Mouse (Mus musculus) layer of hippocampus, adult 6 months (tissue): ENCODE results near the gene Unk. TPM values are rescaled to one million over a fixed set of nuclear protein-coding genes. Genes with fewer than 3 reads are reported as not detected.

Experiments used
- long read RNA-seq, 2 experiments: library from polyadenylated mRNA; unstranded; transcript quantifications; one replicate each; pipeline ENCODE4 v2.0.0; 2019 to 2020
- polyA plus RNA-seq: library from polyadenylated mRNA; unstranded; fragments of <200 nt; fragmentation: Nextera tagmentation; gene quantifications from 2 replicates; pipeline ENCODE4 v1.2.3, GENCODE M21; 2021

Unk gene
- 6.5 and 9.1 TPM in 2 replicates for polyA plus RNA-seq
- long read RNA-seq, experiment 1, partial matches to known transcripts: 1 of 6 reads
- long read RNA-seq, experiment 1, other reads (novel, unspliced or antisense): 0 of 6 reads
- long read RNA-seq, experiment 2, transcript Unk-202 (16 exons, 3,696 nt): major isoform, 18 of 52 reads
- long read RNA-seq, experiment 2, transcript Unk-201 (16 exons, 3,735 nt): minor isoform, 13 of 52 reads
- long read RNA-seq, experiment 2, partial matches to known transcripts: 17 of 52 reads
- long read RNA-seq, experiment 2, other reads (novel, unspliced or antisense): 4 of 52 reads

DNA sequence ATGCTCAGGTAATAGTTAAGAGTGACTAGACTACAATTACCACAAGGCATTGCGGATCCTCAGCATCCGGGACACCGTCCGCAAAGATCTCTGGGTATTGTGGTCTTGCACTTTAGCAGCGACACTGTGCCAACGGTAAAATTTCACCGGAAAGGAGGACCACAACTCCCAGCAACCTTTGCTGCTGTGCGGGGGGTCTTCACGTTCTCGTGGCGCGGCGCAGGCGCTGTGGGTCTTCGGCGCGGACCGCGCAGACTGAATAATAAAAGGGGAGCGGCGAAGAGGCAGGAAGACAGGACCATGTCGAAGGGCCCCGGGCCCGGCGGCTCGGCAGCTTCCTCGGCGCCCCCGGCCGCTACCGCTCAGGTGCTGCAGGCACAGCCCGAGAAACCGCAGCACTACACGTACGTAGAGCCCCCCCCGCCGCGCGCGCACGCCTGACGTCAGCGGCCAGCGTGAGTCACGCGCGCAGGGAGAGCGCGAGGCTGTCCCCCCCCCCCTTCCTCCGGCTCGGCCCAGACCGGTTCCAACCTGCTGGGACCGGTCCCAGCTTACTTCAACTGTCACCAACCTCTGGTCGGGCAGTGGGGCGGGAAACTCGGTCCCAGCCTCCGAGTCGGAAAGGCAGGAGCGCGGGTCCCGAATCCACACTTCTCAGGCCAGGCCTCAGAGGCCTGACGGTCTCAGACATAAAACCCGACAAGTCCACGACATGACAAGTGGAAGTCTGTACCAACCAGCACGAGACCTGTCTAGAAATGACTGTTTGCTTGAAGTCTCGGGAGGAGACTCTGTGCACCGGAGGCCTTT, at the start of gene Unk:
TSS of gene Unk (plus strand) at position 235 of the 810 bp plus-strand sequence.

DNA sequence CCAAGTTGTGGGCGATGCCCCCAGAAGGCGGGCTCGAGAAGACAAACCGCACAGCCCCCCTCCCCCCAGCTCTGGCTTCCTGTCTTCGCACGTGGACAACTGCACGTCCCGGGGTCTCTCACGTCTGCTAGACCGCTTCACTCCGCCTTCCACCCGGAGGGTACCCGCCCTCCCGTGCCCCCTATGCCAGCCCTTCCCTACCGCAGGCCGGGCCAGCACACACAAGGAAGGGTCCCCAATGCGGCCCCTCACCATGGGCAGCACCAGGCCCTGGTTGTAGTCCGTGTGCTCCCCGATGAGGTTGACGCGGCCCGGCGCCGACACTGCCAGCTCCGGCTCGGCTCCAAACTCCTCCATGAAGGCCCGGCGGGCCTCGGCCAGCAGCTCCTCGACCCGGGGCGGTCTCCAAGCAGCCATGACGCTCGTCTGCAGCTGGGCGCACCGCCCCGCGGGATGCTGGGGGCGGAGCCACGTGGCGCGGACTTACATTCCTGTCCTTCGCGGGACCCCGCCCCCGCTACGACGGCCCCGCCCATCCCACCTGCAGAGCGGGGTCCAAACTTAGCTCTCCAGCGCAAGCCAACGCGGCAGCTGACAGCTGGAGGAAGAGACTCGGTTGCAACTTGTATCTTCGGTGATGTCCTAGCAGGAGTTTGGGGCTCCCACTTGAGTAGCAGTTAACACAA, 17.7 kb upstream of the Unk start, which contains the start of gene Galk1:
TSS of gene Galk1 (minus strand) at position 458 of the 686 bp plus-strand sequence.

DNA sequence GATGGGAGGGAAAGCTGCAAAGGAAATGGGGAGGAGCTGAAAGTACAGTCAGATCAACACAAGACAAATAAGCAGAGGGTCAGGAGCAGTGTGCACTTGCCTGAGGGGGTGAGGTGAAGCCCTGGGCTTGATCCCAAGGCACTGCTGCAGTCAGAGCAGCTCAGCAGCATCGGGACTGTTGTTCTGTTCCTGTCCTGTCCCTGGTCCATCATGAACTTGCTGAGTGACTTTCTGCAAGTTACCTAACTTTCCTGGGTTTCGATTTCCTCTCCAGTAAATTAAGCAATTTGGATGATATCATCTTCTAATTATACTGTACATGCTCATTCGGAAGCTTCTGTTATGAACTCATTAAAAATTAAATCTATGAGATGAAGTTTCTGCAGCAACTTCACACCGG, 2.4 kb upstream of the Unk start, which contains the start of gene H3f3b:
TSS of gene H3f3b (minus strand) at position 207 of the 400 bp plus-strand sequence.

DNA sequence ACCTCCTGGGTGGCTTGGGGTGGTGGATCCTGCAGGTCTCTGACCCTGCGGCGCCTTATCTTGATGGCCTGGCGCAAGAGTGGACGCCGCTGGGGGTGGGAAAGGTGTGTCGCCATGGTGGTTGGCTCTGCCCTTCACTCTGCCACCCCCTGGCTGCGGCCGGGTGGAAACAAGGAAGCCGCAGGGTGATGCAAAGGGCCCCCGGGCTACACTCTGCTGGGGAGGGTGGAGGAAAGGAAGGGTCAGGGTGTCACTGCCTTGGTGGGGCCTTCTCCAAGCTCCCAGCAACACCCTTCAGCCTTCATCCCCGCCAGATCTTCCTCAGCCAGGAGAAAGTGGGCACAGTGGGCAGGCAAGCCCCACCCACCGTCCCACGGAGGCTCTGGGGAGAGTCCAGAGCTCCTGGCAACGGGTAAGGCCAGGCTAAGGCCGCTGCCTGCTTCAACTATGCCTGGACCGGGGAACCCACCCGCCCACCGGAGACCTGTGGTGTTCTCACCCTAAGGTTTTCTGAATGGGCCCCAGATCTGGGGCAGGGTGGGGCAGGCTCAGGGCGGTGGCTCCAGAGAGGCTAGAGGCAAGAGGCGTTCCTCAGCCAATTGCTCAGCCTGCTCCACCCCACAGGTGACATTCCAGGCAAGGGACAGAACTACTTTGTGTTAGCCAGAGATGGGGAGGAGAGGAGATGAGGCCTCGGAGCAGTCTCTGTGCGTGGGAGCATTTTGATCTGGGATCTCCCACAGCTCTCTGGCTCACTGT, 47.5 kb downstream of the Unk start, which contains the start of gene Unc13d:
TSS of gene Unc13d (minus strand) at position 516 of the 759 bp plus-strand sequence.

DNA sequence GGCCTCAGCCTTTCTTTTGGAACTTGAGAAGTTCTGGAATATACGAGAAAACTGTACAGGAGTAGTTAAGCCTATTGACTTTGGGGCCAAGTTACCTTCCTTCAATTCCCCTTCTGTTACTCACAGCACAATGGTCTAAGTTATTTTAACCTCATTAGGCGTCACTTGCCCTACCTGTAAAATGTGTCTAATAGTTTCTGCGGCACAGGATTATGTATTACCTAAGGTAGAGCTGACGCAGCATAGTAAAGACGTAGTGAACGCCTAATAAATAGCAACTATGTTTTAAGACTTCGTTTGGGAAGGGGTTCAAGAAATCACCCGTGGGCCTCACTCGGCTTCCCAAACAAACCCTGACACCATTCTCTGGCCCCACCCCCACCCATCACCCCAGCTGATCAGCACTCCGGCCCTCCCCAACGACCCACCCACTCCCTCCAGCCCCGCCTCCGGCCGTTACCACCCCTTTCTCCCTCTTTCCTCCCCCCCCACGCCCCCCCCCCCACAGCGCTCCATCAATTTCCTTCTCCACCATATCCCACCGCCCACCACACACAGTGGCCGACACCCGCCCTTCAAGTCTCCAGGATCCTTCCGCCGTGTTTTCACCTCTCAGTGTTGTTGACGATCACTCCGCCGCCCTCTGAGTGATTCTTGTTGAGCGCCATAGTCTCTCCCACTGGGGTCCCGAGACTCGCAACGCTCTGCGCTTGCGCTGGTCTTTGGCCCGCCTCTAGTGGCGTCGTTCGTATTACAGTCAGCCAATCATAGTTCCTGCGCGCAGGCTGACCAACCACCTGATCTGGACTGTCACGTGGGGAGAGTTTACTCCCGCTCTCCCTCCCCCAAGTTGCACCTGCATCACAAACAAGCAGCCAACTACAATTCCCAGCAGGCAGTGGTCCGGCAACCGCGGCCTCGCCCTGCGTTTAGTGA, 56.4 kb downstream of the Unk start, which contains the start of gene Wbp2:
TSS of gene Wbp2 (minus strand) at position 738 of the 936 bp plus-strand sequence.

Other genes starting within 250 kb of the Unk start
- 12.0 and 17.7 TPM in 2 replicates for gene Caskin2, start 216.7 kb upstream of the Unk start, polyA plus RNA-seq
- 5.2 and 6.0 TPM in 2 replicates for gene Tsen54, start 215.6 kb upstream of the Unk start, polyA plus RNA-seq
- 3.8 and 4.4 TPM in 2 replicates for gene Llgl2, start 206.3 kb upstream of the Unk start, polyA plus RNA-seq
- gene Myo15b, start 171.9 kb upstream of the Unk start, polyA plus RNA-seq: 0.23 and 0.24 TPM in 2 replicates
- 3.2 and 7.6 TPM in 2 replicates for gene Smim5, start 130.4 kb upstream of the Unk start, polyA plus RNA-seq
- gene Smim6, start 118.3 kb upstream of the Unk start, polyA plus RNA-seq: 0.15 TPM in 1 of 2 replicates, not detected in the other
- 32.7 and 36.5 TPM in 2 replicates for gene Sap30bp, start 97.0 kb upstream of the Unk start, polyA plus RNA-seq
- gene Recql5, start 96.8 kb upstream of the Unk start, polyA plus RNA-seq: 5.4 and 5.5 TPM in 2 replicates
- 3.2 and 5.2 TPM in 2 replicates for gene Itgb4, start 55.6 kb upstream of the Unk start, polyA plus RNA-seq
- 24.3 and 24.9 TPM in 2 replicates for gene Galk1, start 17.6 kb upstream of the Unk start, polyA plus RNA-seq
- gene H3f3b, start 2.4 kb upstream of the Unk start, polyA plus RNA-seq: 331 and 336 TPM in 2 replicates
- gene Unc13d, start 47.6 kb downstream of the Unk start, polyA plus RNA-seq: 1.4 TPM in 2 replicates
- 285 and 304 TPM in 2 replicates for gene Wbp2, start 56.7 kb downstream of the Unk start, polyA plus RNA-seq
- gene Trim47, start 96.9 kb downstream of the Unk start, polyA plus RNA-seq: 3.4 and 4.0 TPM in 2 replicates
- gene Trim65, start 100.8 kb downstream of the Unk start, polyA plus RNA-seq: 1.7 and 1.8 TPM in 2 replicates
- gene Mrpl38, start 108.5 kb downstream of the Unk start, polyA plus RNA-seq: 70.8 and 78.4 TPM in 2 replicates
- 21.4 and 25.0 TPM in 2 replicates for gene Fbf1, start 137.8 kb downstream of the Unk start, polyA plus RNA-seq
- 106 and 115 TPM in 2 replicates for gene Ten1, start 168.5 kb downstream of the Unk start, polyA plus RNA-seq
- gene Acox1, start 168.7 kb downstream of the Unk start, polyA plus RNA-seq: 85.6 and 87.9 TPM in 2 replicates
- 0.38 and 0.49 TPM in 2 replicates for gene Evpl, start 207.8 kb downstream of the Unk start, polyA plus RNA-seq
- gene Srp68, start 243.9 kb downstream of the Unk start, polyA plus RNA-seq: 29.3 and 32.2 TPM in 2 replicates